Mouse (Mus musculus): ENCODE data around the gene Igf1r.
"Not testable (repeated sequence)": the region's sequence is repeated elsewhere in the genome, so short reads cannot be mapped to it uniquely, and the experiment has no call there.

The Igf1r gene

DNA sequence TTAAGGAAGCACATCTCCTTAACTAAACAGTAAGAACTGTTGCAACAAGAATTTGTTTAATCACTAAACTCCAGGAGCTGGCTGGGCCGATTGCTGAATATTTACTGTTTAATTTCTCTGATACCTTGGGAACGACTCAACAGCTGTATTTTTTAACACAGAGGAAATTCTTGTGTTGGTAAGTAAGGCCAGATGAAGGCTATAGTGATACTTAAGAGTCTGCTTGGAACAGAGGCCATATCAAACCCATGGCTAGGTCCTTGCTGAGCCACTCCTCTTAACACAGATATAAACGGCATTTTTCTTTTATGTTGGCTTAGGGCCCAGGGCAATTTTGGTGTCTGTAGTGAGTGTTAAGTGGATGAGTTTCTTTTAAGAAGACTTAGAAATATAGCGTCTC is 317.9 kb downstream of the Igf1r start:
- no peak for DNase-seq (ENCODE audit: low spot score in 2 of 2)

DNA sequence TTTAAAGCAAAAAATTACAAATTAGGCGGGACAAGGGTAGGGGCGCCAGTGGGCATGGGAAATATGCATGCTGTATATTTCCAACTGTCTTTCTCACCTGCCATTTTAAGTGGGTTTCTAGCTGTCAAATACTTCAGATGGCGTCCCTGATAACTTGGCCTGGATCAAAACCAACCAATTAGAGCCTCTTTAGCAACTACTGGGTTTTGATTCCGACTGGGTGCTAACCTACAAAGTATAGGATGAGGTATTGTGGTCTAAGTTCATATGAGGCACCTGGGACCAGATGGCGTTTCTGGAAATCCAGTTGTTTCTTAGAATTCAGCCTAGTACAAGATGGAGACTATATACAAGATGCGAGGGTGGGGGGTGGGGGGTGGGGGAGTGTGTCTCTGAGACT is 319.2 kb downstream of the Igf1r start:
- DNase-seq (ENCODE audit: low spot score in 2 of 2): no peak

DNA sequence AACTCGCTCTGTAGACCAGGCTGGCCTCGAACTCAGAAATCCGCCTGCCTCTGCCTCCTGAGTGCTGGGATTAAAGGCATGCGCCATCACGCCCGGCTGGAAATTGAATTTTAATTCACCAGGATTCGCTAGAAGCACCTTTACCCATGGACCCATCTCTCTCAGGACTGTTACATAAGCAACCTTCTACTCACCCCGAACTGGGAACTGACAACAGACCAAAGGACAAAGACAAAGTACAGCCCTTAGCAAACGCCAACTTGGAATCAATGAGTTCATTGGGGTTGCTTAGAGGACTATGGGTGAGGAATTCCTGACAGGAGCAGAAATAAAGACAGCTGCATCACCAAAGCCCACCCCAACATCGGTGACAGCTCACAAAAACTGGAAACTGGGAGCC is 320.0 kb downstream of the Igf1r start:
- no peak for DNase-seq (ENCODE audit: low spot score in 2 of 2)

DNA sequence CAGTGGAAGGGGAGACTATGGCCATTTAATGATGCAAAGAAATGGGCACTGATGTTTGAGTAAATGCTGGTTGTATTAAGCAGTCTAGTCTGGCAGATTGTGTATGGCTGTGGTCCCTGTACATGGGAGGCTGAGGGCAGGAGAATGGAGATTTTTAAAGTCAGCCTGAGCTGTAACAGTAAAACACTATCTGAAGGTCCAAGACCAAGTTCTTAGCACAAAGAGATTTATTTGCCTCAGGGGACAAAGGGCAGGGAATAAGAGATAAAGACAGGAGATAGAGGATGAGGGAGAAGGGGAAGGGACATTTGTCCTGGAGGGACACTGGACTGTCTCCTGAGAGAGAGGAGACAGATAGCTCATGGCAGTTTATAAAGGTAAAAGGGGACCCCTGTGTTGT is 320.9 kb downstream of the Igf1r start, which contains the start of gene Fam169b:
TSS of gene Fam169b (plus strand) at position 325 of the 400 bp plus-strand sequence.
- DNase-seq (ENCODE audit: low spot score in 2 of 2): no peak

DNA sequence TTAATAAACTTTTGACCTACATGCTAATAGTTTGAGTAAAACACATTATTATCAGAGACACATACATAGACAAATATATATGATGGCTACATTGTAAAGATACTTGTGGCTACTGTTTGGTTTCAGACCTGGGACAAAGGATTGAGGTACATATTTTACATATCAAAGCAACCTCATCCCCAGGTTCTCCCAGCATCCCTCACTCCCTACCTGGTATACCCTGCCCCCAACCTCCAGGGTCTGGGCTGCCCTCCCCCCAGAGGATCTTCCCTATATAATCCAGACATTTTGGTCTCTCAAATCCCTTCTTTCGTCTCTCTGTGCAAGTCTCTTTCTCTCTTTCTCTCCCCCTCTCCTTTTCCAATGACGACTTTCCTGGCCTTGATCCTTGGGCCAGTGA is 321.6 kb downstream of the Igf1r start:
- no peak for DNase-seq (ENCODE audit: low spot score in 2 of 2)

DNA sequence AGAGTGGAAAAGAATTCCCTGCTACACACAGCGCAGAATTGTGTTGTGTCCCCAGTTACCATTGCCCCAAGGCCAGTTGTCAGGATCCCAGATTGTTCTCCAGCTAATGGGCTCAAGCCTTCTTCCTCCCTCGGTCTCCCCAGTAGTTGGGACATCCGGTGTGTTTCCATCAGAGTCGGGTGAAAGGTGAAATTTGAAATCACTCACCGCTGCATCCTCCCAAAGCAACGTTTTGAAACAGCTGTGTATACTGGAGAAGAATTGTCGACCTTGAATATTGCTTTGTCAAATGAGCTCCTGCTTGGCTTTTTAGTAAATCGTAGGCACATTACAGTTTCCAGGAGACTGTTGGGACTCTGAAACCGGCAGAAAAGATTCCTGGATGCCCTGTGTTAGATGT is 322.3 kb downstream of the Igf1r start:
- no peak for DNase-seq (ENCODE audit: low spot score in 2 of 2)

DNA sequence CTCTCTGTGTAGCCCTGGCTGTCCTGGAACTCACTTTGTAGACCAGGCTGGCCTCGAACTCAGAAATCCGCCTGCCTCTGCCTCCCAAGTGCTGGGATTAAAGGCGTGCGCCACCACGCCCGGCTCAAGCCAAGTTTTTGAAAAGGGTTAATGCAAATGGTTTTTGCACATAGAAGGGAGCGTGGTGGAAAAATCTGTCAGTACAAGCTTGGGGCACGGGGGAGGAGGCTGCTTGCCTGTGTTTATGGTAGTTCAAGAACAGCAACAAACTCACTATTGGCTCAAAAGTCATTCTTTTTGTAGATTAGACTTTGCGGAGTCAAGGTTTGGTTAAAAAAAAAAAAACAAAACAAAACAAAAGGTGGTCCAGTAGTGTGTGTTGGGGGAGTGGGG is 322.8 kb downstream of the Igf1r start:
- DNase-seq (ENCODE audit: low spot score in 2 of 2): not testable (repeated sequence)

DNA sequence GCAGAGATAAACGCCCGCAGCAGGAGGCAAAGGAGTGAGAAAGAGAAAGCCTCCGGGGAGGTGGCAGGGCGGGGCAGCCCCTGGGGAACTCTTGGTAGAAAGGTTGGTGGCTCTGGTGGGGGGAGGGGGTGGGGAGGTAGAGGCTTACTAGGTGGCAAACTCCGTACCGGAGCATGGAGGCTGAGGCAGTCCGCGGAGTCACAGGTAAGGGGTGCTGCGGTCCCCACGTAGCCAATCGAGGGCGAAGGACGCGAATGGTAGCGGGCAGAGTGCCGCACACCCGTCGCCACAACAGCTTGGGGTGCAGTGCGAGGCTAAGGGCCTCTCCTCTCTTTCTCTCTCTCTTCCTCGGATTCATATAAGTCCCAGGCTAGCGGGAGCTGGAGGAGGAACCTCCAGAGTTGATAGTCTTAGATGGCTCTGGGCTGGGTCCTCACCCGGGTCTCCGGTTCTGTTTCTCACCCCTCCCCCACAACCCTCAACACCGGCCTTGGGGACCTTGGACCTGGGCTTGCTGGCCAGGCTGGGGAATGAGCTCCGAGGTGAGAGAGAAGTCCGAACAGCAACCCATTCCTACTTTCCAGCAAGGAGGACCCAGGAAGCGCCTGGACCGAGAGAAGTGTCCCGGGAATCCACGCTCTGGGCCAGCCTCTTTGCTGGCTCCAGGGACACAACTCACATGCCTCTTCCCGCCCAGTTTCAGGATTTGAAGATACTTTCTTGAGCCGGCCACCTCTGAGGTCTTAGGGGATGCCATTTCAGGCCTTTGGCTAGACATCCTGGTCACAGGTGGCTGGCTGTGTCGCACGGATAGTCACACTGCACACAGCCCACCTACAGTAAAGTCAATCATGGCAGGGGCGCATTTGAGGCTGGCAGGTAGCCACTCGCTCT is 323.5 kb downstream of the Igf1r start:
- no peak for DNase-seq (ENCODE audit: low spot score in 2 of 2)

DNA sequence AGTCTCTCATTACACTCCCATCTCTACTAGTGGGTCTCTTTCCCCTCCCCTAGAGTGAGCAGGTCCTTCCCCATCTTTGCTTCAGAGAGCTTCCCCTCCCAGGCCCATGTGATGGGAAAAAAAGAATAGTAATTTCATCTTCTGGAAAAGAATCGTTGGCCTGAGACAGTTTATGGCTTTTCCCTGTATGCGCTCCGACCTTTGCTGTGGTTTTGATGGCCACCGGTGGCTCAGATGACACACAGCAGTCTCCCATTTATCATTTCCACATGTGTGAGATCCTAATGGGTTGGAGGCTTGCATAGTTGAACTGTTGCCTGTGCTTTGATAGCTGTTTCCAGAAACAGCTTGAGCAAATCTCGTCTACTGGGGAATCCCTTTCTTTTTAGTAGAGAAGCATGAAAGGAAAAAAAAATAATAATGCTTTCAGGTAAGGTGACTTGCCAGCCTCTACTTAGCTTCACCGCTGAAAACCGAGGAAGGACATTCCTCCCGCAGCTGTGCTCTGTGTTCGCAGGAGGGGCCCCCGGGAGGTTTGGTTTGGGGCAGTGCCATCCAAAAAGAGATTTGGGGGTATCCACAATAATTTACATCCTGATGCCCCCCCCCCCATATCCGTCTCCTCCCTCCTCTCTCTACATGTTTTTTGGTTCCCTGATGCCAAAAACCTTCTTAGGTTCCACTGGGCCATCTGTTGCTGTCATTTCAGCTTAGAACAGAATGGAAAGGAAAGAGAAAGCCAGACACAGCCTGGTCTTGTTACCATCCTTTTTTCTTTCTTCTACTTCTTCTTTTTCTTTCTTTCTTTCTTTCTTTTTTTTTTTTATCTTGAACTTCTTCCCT is 324.6 kb downstream of the Igf1r start:
- no peak for DNase-seq (ENCODE audit: low spot score in 2 of 2)

DNA sequence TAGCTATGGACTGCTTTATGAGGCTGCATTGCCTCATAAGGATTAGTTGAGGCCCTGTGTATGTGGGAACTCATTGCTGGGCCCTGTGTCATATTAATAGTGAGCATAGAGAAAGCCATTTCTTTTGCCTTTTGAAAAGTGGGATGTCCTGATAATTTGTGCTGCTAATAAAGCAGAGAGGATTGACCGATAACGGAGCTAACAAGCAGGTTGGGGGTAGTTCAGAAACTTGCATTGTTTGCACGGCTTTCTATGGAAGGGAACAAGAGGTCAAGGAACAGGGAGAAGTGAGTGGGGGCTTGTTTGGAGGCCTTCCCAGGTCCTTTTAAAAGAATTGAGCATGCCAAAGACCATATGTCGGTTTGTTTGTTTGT is 325.3 kb downstream of the Igf1r start:
- DNase-seq (ENCODE audit: low spot score in 2 of 2): no peak

DNA sequence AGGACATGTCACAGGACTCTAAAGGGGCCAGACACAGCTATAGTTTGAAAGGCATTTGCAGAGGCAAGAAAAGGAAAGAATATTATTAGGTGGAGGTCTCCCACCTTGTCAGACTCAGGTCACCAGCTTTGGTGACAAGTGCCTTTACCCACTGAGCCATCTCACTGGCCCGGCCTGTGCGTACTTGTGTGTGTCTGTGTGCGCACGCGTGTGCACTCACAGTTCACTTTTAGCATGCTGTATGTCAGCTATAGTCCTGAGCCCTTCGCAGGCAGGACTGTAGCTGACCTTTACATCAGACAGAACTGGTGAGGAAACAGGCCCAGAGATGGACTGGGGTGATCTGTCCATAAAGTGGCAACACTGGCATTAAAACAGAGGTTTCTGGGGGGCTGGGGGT is 325.8 kb downstream of the Igf1r start:
- no peak for DNase-seq (ENCODE audit: low spot score in 2 of 2)

DNA sequence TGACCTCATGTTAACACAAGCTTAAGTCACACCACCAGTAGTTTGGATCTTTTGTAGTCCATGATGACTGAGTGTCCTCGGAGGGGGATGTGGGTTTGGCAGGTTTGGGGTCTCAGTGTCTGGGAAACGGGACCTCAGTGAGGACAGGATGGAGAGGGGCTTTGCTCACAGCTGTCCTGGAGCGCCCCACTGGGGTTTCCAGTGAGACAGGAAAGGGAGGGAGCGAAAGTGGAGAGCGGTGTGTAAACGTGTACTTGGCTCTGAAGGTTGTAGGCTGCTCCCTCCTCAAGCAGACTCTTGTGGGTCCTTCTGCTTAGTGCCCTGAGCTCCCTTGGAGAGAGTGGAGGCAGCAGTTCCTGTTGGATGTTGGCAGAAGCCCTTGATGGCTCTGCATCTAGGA is 326.3 kb downstream of the Igf1r start:
- no peak for DNase-seq (ENCODE audit: low spot score in 2 of 2)

DNA sequence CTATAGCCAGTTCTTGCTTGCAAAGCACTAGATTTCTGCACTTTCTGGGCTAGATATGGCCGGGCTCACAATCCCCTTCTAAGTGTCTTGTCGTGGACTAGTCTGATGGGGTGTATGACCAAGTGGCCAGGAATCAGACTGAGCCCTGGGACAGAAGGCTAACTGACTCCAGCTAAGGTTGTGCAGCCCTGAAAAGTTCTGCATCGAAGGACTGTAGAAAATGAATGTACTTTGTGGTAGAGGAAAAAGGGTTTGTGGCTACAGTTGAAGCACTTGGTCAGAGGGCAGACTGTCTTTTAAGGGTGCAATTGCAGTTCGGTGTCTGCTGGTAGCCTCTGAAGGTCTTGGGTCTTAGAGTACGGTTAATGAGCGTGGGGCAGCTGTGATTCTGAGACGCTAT is 326.9 kb downstream of the Igf1r start:
- DNase-seq (ENCODE audit: low spot score in 2 of 2): no peak

DNA sequence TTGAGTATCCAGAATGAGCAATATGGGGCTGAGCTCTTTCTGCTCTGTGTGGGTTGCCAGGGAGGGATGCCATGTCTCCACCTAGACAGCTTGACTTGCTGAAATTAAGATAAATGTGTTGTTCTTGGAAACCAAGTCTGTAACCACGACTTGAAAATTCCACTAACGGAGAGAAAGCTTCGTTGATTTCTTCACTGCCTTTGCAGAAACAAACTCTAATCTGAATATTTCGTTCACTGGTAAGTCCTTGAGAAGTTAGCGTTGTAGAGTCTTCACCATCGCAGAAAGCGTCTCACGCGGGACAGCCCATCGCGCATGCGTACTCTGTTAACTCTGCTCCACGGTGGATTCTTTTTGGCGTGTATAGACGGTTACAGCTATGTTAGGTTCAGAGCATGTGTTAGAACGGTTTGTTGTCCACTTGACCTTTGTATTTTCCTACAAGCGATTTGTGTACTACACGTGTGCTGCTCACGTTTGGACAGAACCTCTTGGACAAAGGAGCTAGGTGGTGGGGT is 327.8 kb downstream of the Igf1r start:
- DNase-seq (ENCODE audit: low spot score in 2 of 2): no peak

DNA sequence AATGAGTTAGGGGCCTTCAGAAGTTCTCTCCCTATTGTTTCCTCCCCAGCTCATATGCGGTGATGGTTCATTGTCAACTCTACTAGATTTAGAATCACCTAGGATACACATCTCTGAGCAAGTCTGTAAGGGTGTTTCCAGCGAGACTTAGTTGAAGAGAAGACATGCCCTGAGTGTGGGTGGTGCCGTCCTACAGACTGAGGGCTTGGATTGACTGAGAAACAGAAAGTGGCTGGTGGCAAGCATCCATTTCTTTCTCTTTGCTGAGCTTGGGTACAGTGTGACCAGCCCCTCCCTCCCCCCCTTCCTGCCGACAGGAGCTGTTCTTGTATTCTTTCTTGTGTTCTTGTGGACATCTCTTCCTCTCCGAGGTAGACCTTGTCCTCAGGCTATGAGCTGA is 328.7 kb downstream of the Igf1r start:
- DNase-seq (ENCODE audit: low spot score in 2 of 2): no peak

DNA sequence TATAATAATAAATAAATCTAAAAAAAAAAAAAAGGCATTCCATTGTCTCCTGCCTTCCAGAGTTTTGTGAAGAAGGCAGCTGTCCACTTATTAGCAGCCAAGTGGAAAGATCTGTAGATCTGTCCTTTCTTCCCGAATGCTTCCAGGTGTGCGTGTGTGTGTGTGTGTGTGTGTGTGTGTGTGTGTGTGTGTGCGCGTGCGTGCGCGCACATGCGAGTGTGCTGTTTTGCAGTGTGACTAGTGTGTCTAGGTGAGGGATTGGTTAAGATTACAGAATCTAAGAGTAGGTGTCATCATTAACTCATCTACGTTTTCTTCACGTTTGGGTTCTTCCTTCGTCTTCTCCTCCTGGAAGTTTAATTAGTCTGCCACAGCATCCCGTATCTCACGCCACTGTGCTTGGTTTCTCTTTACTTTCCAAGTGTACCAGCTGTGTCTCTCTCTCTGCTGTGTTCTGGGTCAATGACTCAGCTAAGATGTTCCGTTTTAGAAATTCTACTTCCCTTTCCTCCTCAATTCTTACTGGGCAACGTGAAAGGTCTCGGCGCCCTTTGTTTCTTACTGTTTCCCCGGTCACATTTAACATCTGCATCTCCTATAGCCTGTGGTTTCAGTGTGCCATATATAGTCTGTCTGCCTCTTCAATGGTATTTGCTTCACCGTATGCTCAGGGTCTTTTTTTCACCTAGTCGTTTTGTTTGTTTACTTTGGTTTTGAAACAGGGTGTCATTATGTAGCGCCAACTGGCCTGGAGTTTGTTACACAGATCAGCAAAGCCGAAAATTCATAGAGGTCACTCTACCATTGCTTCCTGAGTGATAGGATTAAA is 329.9 kb downstream of the Igf1r start:
- no peak for DNase-seq (ENCODE audit: low spot score in 2 of 2)

DNA sequence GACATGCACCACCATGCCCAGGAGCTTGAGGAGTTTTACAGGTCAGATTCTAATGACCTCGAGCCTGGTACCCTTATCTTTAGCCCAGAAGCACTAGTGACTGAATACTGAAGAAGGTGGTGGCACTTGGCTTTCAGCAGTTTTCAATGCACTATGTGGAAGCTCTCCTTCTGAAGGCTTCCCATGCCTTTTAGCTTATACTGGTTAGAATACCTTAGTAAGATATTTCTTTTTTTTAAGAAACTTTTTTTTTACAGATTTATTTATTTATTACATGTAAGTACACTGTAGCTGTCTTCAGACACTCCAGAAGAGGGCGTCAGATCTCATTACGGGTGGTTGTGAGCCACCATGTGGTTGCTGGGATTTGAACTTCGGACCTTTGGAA is 330.5 kb downstream of the Igf1r start:
- DNase-seq (ENCODE audit: low spot score in 2 of 2): not testable (repeated sequence)

Measured in frontal cortex, postnatal 10 days (tissue).